Mouse (Mus musculus): Measurements from ENCODE around the gene Mug2.

DNA sequence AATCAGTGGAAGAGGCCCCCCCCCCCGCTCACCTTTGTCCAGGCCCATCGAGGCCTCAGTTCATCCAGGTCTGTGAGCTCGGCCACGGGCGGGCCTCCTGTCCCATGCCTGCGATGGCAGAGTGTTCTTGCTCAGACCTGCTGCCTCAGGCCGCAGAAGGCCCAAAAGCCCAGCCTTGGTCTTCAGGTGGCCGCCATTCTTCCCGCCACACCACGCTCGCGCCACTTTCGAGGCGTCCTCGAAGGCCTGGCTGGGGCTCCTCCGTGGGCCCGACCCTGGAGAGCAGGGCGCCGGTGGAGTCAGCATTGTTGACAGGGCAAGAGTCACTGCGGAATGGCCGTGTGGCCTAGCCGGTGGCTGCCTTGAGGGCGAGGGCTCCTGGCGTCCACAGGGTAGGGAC, 110.4 kb downstream of the Mug2 start:
- TF ChIP-seq GATA1 (IDR thresholded peaks at IDR 0.05; ENCODE audit: borderline replicate concordance, low read length), result no peak
- no peak for TF ChIP-seq FLI1 (IDR thresholded peaks at IDR 0.05; ENCODE audit: low read length)
